Mouse (Mus musculus) embryonic facial prominence, embryonic 14.5 days (tissue): ENCODE results near the gene Neurod2. TPM values are rescaled to one million over a fixed set of nuclear protein-coding genes. Genes with fewer than 3 reads are reported as not detected.
A peak's percentile ranks its signal among the peaks of the same experiment; 100 is the strongest.

Experiments used
- ATAC-seq: fragments of 200-750 bp; cut with Nextera tagmentation; 2 replicates; pipeline ENCODE4 v1.8.0; 2017; ENCODE audit warnings: low read depth, moderate number of reproducible peaks, moderate TSS enrichment
- DNase-seq: peaks from one replicate; pipeline ENCODE4 v3.0.0-alpha.2; 2015; ENCODE audit warnings: low spot score
- H3K27ac ChIP-seq: fragments of 300-500 bp; sonication (generic); replicated peaks from 2 replicates; pipeline ENCODE4 v1.5.1; 2014; ENCODE audit warnings: low read depth, mild to moderate bottlenecking, low read length, moderate library complexity
- H3K27me3 ChIP-seq: fragments of 300-500 bp; sonication (generic); replicated peaks from 2 replicates; pipeline ENCODE4 v1.6.1; 2014; ENCODE audit warnings: low read length; ENCODE audit not compliant: control insufficient read depth, insufficient read depth
- H3K36me3 ChIP-seq: fragments of 300-500 bp; sonication (generic); 2 replicates; pipeline ENCODE4 v1.6.1; 2014; ENCODE audit warnings: low read length, mixed read lengths; ENCODE audit not compliant: control insufficient read depth, insufficient read depth
- H3K4me1 ChIP-seq: fragments of 300-500 bp; sonication (generic); 2 replicates; pipeline ENCODE4 v1.6.1; 2014; ENCODE audit warnings: antibody characterized with exemption, low read length; ENCODE audit not compliant: control insufficient read depth, insufficient read depth
- H3K4me2 ChIP-seq: fragments of 300-500 bp; sonication (generic); 2 replicates; pipeline ENCODE4 v1.6.1; 2014; ENCODE audit warnings: low read depth, mild to moderate bottlenecking, low read length, moderate library complexity, mixed read lengths
- H3K4me3 ChIP-seq: fragments of 300-500 bp; sonication (generic); 2 replicates; pipeline ENCODE4 v1.5.1; 2014; ENCODE audit warnings: low read depth, mild to moderate bottlenecking, low read length
- H3K9ac ChIP-seq: fragments of 300-500 bp; sonication (generic); 2 replicates; pipeline ENCODE4 v1.6.1; 2014; ENCODE audit warnings: low read depth, mild to moderate bottlenecking, low read length, moderate library complexity, mixed read lengths
- H3K9me3 ChIP-seq: fragments of 300-500 bp; sonication (generic); 2 replicates; pipeline ENCODE4 v1.6.1; 2016; ENCODE audit warnings: low read length; ENCODE audit not compliant: control insufficient read depth
- WGBS: fragments of 180-500 bp; shearing (Covaris S2); extraction: QIAGEN DNeasy Blood & Tissue Kit; methylation state at CpG from one replicate; pipeline ENCODE4 v1.1.7; 2014; 5-methylcytosine and 5-hydroxymethylcytosine counted together
- polyA plus RNA-seq: library from polyadenylated mRNA; unstranded; fragments of >200 nt; fragmentation: Nextera tagmentation; extraction: Ambion mirVana; gene quantifications from 2 replicates; pipeline ENCODE4 v1.2.1, GENCODE M21; 2014

Neurod2 gene
- polyA plus RNA-seq, 1 experiment from 2014 or later = 0.10 TPM

DNA sequence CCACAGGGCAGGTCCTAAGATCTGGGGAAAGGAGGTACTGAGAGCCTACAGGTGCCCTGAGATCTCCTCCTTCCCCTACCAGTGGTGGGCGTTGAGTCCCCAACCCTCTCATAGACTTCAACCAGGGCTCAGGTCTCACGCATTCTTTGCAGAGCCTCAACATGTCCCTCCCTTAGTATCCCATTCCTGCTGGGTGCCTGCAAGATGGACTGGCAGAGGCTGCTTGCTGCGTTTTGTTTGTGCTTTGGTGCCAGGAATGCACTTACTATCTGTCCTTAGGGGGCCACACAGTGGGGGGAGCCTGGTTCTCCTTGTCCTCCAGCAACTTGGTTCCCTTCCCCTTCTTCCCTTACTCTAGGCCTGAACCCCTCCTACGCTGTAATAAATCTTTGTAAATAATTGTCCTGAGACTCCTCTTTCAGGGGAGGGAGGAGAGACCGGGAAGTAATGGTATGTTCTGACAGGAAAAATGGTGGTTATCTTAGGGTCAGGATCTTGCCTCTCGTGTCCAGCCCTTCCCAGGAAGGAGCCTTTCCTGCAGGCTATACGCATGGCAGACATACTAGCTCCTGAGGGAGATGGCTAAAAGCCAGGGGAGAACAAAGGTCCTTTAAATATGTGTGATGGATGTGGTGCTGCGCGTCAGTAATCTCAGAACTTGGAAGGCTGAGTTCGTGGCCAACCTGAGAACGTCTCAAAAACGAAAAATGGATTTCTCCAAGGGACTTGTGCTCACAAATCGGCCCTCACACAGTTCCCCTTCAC lies 28.1 kb upstream of the Neurod2 start:
- Histone ChIP-seq H3K27ac (peak overlapping the region; percentile 84), H3K36me3 (no peaks in the 10 kb centered on the region), H3K4me3 (peak overlapping the region; percentile 65), H3K27me3 (peaks cover 21% of the 10 kb centered on the region; the same call in 1 of the 2 replicates), H3K9ac (peak overlapping the region; percentile 76), H3K4me2 (peak overlapping the region; percentile 79), H3K4me1 (peaks cover 8% of the 10 kb centered on the region; the same call in 1 of the 2 replicates), H3K9me3 (no peaks in the 10 kb centered on the region)
- DNase-seq = no peak
- WGBS = 7% methylated on average over 13 of the region's 13 CpGs
- 0 out of 2 replicates have a peak, but pooled peaks have one; percentile 5 for ATAC-seq

DNA sequence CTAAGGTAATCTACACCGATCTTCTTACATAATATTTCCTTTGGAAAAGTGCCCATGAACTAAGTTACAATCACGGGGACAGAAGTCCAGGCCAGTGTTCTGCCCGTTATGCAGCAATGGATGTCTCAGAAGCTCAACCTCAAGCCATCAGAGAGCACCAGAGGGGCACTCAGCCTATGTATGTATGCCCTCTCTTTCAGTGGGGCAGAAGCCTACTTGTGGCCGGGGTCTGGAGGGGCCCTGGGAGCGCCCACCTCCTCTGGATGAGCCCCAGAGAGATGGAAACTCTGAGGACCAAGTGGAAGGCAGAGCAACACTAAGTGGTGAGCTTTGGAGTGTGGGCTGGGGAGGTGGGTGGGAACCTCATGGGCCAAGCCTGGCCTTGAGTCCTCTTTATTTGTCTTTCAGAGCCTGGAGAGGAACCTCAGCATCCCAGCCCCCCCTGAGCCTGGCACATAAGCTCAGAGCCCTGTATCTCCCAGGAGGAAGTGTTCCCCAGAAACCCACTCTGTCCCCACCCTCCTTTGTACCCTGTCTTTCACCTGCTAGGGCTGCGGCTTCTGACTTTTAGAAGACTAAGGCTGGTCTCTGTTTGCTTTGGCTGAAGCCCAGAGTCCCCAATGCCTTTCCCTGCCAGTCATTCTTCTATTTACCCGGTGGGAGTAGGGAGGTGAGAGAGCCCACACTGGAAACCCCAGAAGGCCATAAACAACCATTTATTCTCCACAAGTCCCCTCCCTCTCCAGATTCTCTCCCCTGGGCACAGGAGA lies 27.4 kb upstream of the Neurod2 start:
- WGBS = 75% methylated on average over 7 of the region's 7 CpGs
- Histone ChIP-seq H3K36me3 (no peaks in the 10 kb centered on the region), H3K9me3 (no peaks in the 10 kb centered on the region), H3K4me1 (peaks cover 8% of the 10 kb centered on the region; the same call in 1 of the 2 replicates), H3K4me2 (no peak overlapping the region), H3K9ac (no peak overlapping the region; the same call in 1 of the 2 replicates), H3K27ac (no peak overlapping the region), H3K27me3 (peaks cover 26% of the 10 kb centered on the region), H3K4me3 (no peak overlapping the region)
- DNase-seq = no peak
- no peak for ATAC-seq

DNA sequence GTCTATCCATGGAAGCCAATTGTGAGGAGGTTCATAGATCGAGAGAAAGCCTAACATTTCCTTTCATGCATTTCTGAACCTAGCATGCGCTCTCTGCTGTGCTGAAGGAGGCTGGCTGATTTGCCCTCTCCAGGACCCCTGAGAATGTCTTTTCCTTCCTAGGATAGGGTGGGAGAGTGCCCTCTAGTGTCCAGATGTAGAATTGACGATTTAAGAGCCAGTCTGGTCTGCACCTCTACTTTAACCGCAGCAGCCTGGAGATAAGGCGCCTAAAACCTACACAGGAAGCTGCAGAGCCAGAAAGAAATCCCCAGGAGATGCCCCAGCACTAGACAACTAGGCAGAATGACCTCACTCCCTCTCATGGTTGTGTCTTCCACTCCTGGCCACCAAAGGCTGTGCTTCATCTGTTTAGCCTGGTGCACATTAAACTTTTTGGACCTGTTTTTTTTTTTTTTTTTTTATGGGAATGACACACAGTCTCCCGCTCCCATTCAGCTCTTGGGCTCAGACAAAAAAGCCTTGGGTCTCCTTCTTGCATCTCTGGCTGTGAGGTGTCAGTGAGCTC lies 26.4 kb upstream of the Neurod2 start:
- peaks cover 8% of the 10 kb centered on the region; the same call in 1 of the 2 replicates for H3K4me1 ChIP-seq
- no peak overlapping the region for H3K4me3 ChIP-seq
- H3K9ac ChIP-seq = no peak overlapping the region
- DNase-seq (peak; percentile 83), ATAC-seq (0 out of 2 replicates have a peak, but pooled peaks have one; percentile 19)
- peaks cover 36% of the 10 kb centered on the region for H3K27me3 ChIP-seq
- no peaks in the 10 kb centered on the region for H3K36me3 ChIP-seq
- H3K27ac ChIP-seq = no peak overlapping the region
- no peaks in the 10 kb centered on the region for H3K9me3 ChIP-seq
- WGBS = 7% methylated on average over 6 of the region's 6 CpGs
- H3K4me2 ChIP-seq = no peak overlapping the region

DNA sequence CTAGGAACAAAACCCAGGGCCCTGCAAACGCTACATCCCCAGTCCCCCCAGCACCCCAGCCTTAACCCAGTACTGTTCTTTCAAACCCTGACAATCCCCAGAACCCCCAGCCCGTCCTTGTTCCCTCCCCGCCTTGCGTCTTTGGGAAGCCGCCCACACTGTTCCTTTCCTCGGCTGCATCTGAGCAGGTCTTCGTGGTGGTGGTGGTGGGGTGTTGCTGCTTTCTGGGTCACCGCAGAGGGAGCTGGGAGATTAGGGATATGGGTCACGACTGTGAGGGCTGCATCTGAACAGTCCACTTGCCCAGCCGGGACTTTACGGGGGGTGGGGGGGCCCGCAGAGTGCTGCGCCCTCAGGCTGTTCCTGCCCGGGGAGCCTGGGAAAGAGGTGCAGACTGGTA lies 25.0 kb upstream of the Neurod2 start:
- 56% methylated on average over 14 of the region's 14 CpGs for WGBS
- no peaks in the 10 kb centered on the region for H3K36me3 ChIP-seq
- H3K4me2 ChIP-seq = no peak overlapping the region
- H3K4me1 ChIP-seq = peaks cover 8% of the 10 kb centered on the region; the same call in 1 of the 2 replicates
- DNase-seq (no peak), ATAC-seq (no peak)
- no peak overlapping the region for H3K4me3 ChIP-seq
- H3K9me3 ChIP-seq = no peaks in the 10 kb centered on the region
- no peak overlapping the region for H3K27ac ChIP-seq
- H3K27me3 ChIP-seq = peaks cover 50% of the 10 kb centered on the region
- H3K9ac ChIP-seq = 0 out of 2 replicates have a peak overlapping the region, but pooled peaks have one; percentile 30

DNA sequence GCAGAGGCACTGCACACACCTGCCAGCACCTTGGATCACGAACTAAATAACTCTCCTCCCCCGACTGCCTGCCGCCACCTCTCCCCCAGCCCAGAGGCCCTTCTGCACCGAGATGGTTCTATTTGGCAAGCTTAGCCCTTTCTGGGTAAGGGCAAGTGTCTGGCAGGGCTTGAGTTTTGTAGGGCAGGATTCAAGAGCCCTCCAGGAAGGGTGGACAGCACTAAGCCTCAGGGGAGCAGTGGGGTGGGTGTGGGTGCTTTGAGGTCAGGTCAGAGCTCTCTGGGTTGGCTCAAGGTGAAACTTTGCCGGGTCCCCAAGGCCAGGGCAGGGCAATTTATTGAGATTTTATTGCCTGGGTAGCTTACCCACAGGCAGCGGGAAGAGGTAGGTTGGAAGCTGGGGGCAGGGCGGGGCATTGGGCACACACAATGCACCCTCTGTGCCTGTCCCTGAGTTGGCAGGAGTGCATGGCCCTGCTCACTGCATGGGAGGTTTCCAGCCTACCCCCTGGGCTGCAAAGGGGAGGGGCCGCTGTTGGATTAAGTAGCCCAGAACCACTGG lies 24.3 kb upstream of the Neurod2 start:
- peaks cover 57% of the 10 kb centered on the region for H3K27me3 ChIP-seq

DNA sequence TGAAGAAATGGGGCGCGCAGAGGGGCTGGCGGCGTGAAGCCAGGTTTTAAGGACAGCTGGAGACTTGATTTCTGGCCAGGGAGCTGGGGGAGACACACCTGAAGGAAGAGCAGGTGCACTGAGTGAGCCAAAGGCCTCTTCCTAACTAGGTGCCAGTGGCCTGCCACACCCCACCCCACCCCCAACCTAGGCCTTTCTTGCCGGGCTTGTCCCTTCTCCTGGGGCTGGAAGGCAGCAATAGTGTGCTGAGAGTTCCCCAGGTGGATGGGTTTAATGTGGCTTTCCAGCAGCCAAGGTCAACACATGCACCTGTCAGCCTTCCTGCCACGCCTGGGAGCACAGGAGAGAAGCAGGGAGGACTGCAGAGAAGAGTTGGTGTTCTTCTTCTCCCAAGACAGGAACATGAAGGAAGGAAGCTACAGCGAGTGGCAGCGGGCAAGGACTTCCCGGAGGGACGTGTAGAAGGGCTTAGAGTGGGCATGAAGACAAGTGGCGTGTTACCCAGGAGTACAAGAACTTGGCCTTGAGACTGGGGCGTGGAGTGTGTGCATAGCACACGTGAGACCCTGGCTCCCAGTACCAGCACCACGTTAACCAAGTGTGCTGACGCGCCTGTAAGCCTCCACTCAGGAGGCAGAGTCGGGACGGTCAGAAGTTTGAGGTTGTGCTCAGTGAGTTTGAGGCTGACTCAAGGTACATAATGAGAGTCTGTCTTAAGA lies 23.0 kb upstream of the Neurod2 start:
- H3K27me3 ChIP-seq = peaks cover 70% of the 10 kb centered on the region
- H3K27ac ChIP-seq = no peak overlapping the region
- no peak overlapping the region for H3K4me3 ChIP-seq
- H3K9ac ChIP-seq = no peak overlapping the region
- no peak overlapping the region for H3K4me2 ChIP-seq
- 73% methylated on average over 18 of the region's 18 CpGs for WGBS
- DNase-seq (no peak), ATAC-seq (no peak)
- H3K9me3 ChIP-seq = no peaks in the 10 kb centered on the region
- H3K36me3 ChIP-seq = no peaks in the 10 kb centered on the region
- H3K4me1 ChIP-seq = peaks cover 4% of the 10 kb centered on the region; the same call in 1 of the 2 replicates

More for the DNA sequence above, 24.3 kb upstream of the Neurod2 start:
- Histone ChIP-seq H3K4me2 (no peak overlapping the region), H3K9ac (0 out of 2 replicates have a peak overlapping the region, but pooled peaks have one; percentile 30), H3K9me3 (no peaks in the 10 kb centered on the region), H3K36me3 (no peaks in the 10 kb centered on the region), H3K27ac (no peak overlapping the region), H3K4me3 (no peak overlapping the region), H3K4me1 (peaks cover 4% of the 10 kb centered on the region; the same call in 1 of the 2 replicates)
- DNase-seq (no peak), ATAC-seq (no peak)
- 40% methylated on average over 7 of the region's 8 CpGs for WGBS

DNA sequence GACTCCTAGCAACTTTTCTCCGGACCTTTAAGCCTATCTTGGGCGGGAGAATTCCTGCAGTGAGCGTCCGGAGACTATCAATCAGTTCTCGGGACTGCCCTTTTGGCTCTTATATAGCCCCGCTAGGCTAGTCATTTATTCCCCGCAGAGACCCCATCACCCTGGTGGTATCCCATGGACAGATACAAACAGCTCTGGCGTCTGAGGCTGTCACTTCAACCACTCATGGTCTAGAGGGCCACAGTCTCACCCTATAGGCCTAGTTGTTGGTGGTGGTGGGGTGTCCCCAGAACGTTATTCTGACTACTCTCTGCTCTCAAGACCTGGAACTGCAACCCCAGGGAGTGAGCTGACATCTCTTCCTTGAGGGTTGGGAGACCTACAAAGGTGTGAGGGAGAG lies 19.9 kb upstream of the Neurod2 start:
- peaks cover 87% of the 10 kb centered on the region for H3K27me3 ChIP-seq
- no peaks in the 10 kb centered on the region for H3K9me3 ChIP-seq
- ATAC-seq = no peak
- H3K27ac ChIP-seq = no peak overlapping the region
- H3K4me3 ChIP-seq = peak overlapping the region; percentile 50; the same call in 1 of the 2 replicates
- 4% methylated on average over 9 of the region's 9 CpGs for WGBS
- H3K4me2 ChIP-seq = peak overlapping the region; percentile 91; the same call in 1 of the 2 replicates
- H3K4me1 ChIP-seq = peaks cover 4% of the 10 kb centered on the region; the same call in 1 of the 2 replicates
- no peak for DNase-seq
- peak overlapping the region; percentile 56; the same call in 1 of the 2 replicates for H3K9ac ChIP-seq
- no peaks in the 10 kb centered on the region for H3K36me3 ChIP-seq
